Mouse (Mus musculus) kidney, adult 2 months (tissue): ENCODE results near the gene Mrps18b. TPM values are rescaled to one million over a fixed set of nuclear protein-coding genes. Genes with fewer than 3 reads are reported as not detected.
A peak's percentile ranks its signal among the peaks of the same experiment; 100 is the strongest.

Source experiments
- DNase-seq: peaks from one replicate; pipeline ENCODE4 v3.0.0; 2021
- H3K27ac ChIP-seq: fragments of 200-500 bp; 2 replicates; pipeline ENCODE4 v1.5.1; 2012; ENCODE audit warnings: low read depth, low read length, control low read depth, inconsistent platforms; ENCODE audit not compliant: insufficient read depth
- H3K27me3 ChIP-seq: fragments of 200-500 bp; replicated peaks from 2 replicates; pipeline ENCODE4 v1.6.1; 2012; ENCODE audit warnings: mild to moderate bottlenecking, moderate library complexity, low read length, inconsistent platforms; ENCODE audit not compliant: control insufficient read depth, insufficient read depth
- H3K36me3 ChIP-seq: fragments of 200-500 bp; 2 replicates; pipeline ENCODE4 v1.6.1; 2012; ENCODE audit warnings: mild to moderate bottlenecking, moderate library complexity, low read length, inconsistent platforms; ENCODE audit not compliant: control insufficient read depth, insufficient read depth
- H3K4me1 ChIP-seq: fragments of 200-500 bp; 2 replicates; pipeline ENCODE4 v1.6.1; 2011; ENCODE audit warnings: low read length; ENCODE audit not compliant: control insufficient read depth, insufficient read depth
- H3K4me3 ChIP-seq: fragments of 200-500 bp; 2 replicates; pipeline ENCODE4 v1.5.1; 2011; ENCODE audit warnings: mild to moderate bottlenecking, low read depth, low read length, control low read depth; ENCODE audit not compliant: insufficient read depth
- CTCF ChIP-seq: fragments of 200-500 bp; conservative IDR thresholded peaks from 2 replicates; pipeline ENCODE4 v1.5.1; 2011; ENCODE audit warnings: low read depth, mild to moderate bottlenecking, control low read depth, low read length, moderate library complexity, mixed read lengths; ENCODE audit not compliant: insufficient read depth, insufficient read length
- POLR2A ChIP-seq: fragments of 200-500 bp; IDR thresholded peaks from one replicate; pipeline ENCODE4 v1.6.1; 2011; ENCODE audit warnings: low read depth, low read length, control low read depth
- WGBS: fragments of 180-500 bp; shearing (Covaris S2); methylation state at CpG from one replicate; pipeline ENCODE4 v1.1.7; 2018; 5-methylcytosine and 5-hydroxymethylcytosine counted together
- polyA plus RNA-seq: library from polyadenylated mRNA; depleted of rRNA; stranded (reverse); fragments of >200 nt; gene quantifications from 2 replicates; pipeline ENCODE4 v1.2.3, GENCODE M21; 2012; rRNA removed

Mrps18b gene
- polyA plus RNA-seq, 1 experiment, result 91.4 TPM

- no peak for DNase-seq
- TF ChIP-seq CTCF, result no peak
- no peak for TF ChIP-seq POLR2A
- no peaks in the 10 kb centered on the region for H3K36me3 ChIP-seq
- no peaks in the 10 kb centered on the region for H3K27me3 ChIP-seq
- no peaks in the 10 kb centered on the region; the same call in 1 of the 2 replicates for H3K4me1 ChIP-seq
- no peak overlapping the region for H3K27ac ChIP-seq
- H3K4me3 ChIP-seq, result peak overlapping the region; percentile 66
- 7% methylated on average over 12 of the region's 12 CpGs for WGBS
These were observed 55.4 kb downstream of the Mrps18b start for GRCm38 (mm10) chr17:35860831-35861197.

Other genes starting within 250 kb of the Mrps18b start
- gene Vars2, start 248.8 kb downstream of the Mrps18b start, polyA plus RNA-seq, result 21.5 and 31.3 TPM in 2 replicates
- gene Gtf2h4, start 242.7 kb downstream of the Mrps18b start, polyA plus RNA-seq, result 28.7 and 29.1 TPM in 2 replicates
- 91.2 and 109 TPM in 2 replicates for gene Ddr1, start 211.8 kb downstream of the Mrps18b start, polyA plus RNA-seq
- gene Ier3, start 94.7 kb downstream of the Mrps18b start, polyA plus RNA-seq, result 26.3 and 28.4 TPM in 2 replicates
- gene Flot1, start 93.2 kb downstream of the Mrps18b start, polyA plus RNA-seq, result 45.3 and 45.7 TPM in 2 replicates
- gene Tubb5, start 78.1 kb downstream of the Mrps18b start, polyA plus RNA-seq, result 98.9 and 109 TPM in 2 replicates
- 5.7 TPM in 2 replicates for gene Mdc1, start 74.9 kb downstream of the Mrps18b start, polyA plus RNA-seq
- gene Nrm, start 55.1 kb downstream of the Mrps18b start, polyA plus RNA-seq, result 4.0 and 6.3 TPM in 2 replicates
- gene Ppp1r18, start 50.8 kb downstream of the Mrps18b start, polyA plus RNA-seq, result 12.4 and 17.8 TPM in 2 replicates
- gene Dhx16, start 36.6 kb downstream of the Mrps18b start, polyA plus RNA-seq, result 50.1 and 65.0 TPM in 2 replicates
- 118 and 132 TPM in 2 replicates for gene 2310061I04Rik, start 19.0 kb downstream of the Mrps18b start, polyA plus RNA-seq
- gene Atat1, start 6.3 kb downstream of the Mrps18b start, polyA plus RNA-seq, result 42.9 and 54.6 TPM in 2 replicates
- 24.3 and 26.6 TPM in 2 replicates for gene Ppp1r10, start within 50 bp of the Mrps18b start, polyA plus RNA-seq
- gene Abcf1, start 53.4 kb upstream of the Mrps18b start, polyA plus RNA-seq, result 59.4 and 63.6 TPM in 2 replicates
- 20.5 and 23.8 TPM in 2 replicates for gene Gnl1, start 63.5 kb upstream of the Mrps18b start, polyA plus RNA-seq
- gene Prr3, start 63.8 kb upstream of the Mrps18b start, polyA plus RNA-seq, result 18.5 and 19.0 TPM in 2 replicates
- gene H2-T24, start 104.2 kb upstream of the Mrps18b start, polyA plus RNA-seq, result 3.5 and 5.4 TPM in 2 replicates
- 174 and 175 TPM in 2 replicates for gene H2-T23, start 116.5 kb upstream of the Mrps18b start, polyA plus RNA-seq
- gene H2-T22, start 126.4 kb upstream of the Mrps18b start, polyA plus RNA-seq, result 70.6 and 73.2 TPM in 2 replicates
- not detected in 2 replicates for gene Gm6034, start 126.6 kb upstream of the Mrps18b start, polyA plus RNA-seq
- 13.9 and 14.8 TPM in 2 replicates for gene Gm11127, start 142.0 kb upstream of the Mrps18b start, polyA plus RNA-seq
- 0.15 and 0.36 TPM in 2 replicates for gene Gm19684, start 205.3 kb upstream of the Mrps18b start, polyA plus RNA-seq
- 0.19 TPM in 1 of 2 replicates, not detected in the other for gene Gm7030, start 213.0 kb upstream of the Mrps18b start, polyA plus RNA-seq